Mouse (Mus musculus) heart, postnatal 4 days (tissue): ENCODE data around the gene Kcna10. TPM values are rescaled to one million over a fixed set of nuclear protein-coding genes. Genes with fewer than 3 reads are reported as not detected.

Experiments used
- DNase-seq: peaks from one replicate; pipeline ENCODE4 v3.0.0; 2021
- total RNA-seq, 2 experiments: library from RNA; stranded (reverse); gene quantifications; 2 replicates each; pipeline ENCODE4 v1.2.3; 2021

The Kcna10 gene
- not detected for total RNA-seq

GRCm38 (mm10) chr3:107182756-107183155 is at the start of gene Kcna10:
Gene Kcna10 (plus strand): TSS chr3:107183056.
- DNase-seq, result no peak

DNA sequence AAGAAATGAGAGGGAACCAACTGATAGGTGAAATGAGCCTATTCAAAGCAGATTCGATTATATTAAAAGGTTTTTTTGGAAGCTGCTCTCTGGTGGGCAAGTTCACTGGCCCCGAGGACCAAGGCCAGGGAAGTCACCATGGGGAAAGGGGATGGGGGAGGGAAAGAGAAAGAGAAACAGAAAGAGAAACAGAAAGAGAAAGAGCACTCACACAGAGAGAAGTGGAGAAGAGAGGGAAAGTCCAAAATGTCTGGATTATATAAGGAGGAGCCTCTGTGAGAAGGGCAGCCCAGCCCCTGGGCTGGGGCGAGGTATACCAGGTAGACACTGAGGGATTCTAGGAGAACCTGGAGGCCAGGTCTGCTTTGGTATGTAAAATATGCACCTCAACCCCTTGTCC is 48.4 kb upstream of the Kcna10 start:
- no peak for DNase-seq

DNA sequence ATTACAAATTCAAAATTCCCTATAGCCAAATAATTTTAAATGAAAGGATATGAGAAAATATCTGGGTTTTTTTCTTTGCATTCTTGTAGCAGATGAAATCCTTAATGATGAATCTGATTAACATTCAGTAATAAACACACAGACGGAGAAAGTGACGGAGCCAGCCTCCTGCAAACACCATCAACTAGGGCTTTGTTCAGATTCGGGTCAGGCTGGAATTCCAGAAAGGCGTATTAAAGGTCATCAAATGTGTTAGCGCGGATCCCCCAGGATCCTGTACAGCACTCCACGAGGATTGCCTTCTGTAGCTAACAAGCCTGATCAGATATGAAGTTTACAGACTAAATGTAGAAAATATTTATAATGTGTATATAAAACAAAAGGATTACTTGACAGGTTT is 35.7 kb upstream of the Kcna10 start:
- DNase-seq, result no peak

DNA sequence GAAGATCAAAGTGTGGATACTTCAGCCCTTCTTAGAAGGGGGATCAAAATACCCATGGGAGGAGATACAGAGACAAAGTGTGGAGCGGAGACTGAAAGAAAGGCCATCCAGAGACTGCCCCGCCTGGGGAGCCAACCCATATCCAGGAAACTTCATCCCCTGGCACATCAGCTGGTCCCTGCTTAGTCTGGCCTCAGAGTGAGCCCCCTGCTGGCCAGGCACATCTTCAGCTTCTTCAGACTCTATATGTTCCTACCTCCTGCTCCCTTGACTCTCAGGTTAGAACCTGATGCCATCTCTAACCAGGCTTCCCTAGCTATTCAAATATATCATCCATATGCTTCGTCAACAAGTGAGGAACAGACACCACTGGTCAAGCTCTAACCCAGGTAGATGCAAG is 33.9 kb upstream of the Kcna10 start:
- peak; percentile 48 for DNase-seq

DNA sequence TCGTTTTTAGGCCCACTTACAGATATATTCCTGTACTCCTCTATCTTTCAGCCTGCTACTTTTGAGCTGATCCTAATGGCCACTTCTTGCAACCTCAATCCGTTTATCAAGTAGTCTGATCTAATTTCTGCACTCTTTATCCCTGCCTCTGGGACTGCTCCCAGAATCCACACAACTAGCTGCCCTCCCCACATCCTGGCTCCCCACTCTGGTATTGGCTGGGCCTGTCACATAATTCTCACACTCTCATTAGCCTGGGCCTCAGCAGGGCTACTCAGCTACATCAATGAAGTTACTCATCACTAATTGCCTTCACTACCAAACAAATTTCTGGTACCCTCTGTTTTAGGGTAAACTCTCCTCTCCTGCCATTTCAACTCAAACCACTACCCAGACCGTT is 32.4 kb upstream of the Kcna10 start:
- DNase-seq, result no peak

- DNase-seq, result no peak
These were observed 31.9 kb upstream of the Kcna10 start for GRCm38 (mm10) chr3:107150872-107151540.

DNA sequence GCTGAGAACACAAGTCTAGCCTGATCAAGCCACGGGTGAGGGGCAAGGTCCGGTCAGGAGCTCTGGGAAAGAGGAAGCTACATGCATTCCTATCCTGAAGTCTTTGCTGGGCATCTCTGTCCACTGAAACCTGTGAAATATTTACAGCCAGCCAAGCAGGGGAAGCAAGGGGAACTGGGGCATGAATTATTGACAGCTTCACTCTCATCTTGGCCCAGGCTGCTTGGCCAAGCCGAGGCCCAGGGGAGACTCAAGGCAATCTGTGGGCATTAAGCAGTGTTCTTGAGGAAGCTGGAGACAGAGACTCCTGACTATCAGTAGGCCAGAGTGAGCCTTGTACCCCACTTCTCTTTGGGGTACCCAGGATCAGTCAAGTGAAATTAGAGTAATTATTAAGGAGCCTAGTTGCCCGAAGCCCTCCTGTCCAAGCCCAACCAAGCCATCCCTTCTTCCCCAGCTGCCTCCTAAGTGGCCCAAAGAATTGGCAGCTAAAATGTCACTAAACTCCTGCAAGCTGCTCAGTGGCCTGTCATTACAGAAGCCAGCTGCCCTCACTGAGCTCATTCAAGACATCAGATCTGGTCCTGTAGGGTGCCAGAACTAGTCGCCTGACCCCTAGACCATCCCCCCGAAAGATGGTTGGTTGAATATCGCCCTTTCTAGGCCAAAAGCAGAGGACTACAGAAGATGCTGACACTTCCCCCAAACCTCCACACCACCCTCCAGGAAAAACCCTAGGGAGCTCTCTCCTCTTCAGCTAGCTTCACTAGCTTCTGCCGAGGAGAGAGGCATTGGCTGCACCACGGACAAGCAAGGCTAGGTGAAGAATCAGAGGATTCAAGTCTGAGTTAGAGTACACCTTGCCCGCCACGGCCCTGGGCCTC is 28.8 kb upstream of the Kcna10 start:
- no peak for DNase-seq

DNA sequence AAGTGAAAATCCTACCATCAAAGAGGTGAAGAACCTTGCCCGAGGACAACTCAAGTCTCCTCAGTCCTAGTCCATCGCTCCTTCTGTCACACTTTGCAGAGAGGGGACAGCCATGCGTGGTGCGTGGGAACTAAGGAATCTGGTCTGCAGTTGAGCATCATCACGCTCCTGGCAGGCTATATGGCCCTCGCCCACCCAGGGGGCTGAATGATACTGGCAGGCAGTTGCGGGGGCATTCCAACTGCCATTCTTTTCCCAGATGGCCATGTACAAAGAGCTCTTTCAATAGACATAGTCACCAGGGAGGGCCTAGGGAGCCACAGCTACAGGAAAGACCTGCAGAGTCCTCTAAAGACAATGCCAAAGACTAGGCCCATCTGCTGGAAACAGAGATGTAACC is 24.0 kb upstream of the Kcna10 start:
- DNase-seq, result no peak

DNA sequence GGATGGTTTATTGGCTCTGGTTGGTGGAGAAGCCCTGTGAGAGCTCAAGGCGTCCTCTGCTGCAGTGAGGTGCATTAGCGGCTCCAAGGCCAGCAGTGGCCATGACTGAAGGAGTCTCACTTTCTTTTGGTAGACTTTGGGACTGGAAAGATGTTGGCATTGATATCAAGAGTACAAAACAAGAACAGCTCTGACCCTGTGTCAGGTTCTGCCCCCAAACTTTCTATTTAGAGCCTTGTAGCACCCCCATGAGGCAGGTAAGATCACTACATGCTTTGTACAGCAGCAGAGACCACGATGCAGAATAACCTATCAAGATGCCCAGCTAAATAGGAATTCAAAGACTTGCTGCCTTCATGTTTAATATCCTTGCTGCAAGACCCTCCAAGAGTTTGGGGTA is 23.4 kb upstream of the Kcna10 start:
- no peak for DNase-seq

DNA sequence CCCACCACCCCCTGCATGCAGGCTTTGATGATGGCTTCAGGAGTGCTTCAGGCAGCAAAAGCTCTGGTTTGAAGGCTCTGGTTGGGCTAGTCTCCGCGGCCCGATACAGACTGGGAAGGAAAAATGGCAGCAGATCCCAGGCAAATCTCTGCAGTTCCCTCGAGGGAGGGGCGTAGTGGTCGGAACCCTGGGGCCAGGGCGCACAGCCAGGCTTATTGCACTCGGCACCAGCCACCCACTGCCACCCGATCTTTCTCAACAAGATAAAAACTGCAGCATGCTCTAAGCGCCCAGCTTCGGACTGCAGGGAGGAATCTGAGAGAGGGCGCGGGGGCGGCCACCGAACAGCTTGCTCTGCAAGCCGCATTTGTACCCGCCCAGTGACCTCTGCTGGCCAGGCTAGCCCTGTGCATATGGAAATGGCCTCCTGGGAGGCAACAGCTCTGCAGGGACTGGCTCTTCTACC is 23.0 kb upstream of the Kcna10 start:
- DNase-seq, result peak; percentile 52

DNA sequence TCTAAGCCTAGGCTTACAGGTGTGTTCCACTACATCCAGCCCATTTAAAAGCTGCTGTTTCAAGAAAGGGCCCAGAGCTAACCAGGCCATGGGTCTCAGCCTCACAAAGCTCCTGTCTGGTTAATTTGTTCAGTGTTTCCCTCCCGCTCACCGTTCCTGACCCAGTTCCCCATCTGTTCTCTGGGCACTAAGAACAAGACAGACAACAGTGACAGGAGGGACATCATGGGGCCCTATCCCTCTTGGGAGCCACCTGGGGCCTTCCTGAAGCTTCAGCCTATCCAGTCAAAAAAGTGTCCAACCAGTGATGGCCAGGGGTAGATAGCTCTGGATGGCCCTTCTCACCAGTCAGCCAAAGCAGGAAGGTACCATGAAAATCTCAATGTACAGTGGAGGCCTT is 20.1 kb upstream of the Kcna10 start:
- DNase-seq, result no peak

DNA sequence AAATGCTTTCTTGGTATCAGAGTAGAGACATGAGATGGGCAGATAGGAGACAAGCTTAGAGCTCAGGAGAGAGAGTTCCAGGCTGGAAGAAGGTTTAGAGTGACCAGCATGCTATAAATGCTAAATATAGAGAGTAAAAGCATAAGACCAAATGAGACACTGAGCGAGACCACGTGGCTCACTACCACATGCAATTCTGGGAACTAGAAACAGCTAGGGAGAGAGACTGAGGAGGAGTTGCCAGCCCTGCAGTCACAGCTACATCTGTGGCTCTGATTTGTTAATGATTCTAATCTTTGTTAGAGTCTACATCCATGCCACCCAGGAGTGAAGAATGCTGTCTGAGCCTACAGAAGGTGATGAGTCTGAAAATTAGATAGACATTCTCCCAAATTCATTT is 13.3 kb upstream of the Kcna10 start:
- no peak for DNase-seq

DNA sequence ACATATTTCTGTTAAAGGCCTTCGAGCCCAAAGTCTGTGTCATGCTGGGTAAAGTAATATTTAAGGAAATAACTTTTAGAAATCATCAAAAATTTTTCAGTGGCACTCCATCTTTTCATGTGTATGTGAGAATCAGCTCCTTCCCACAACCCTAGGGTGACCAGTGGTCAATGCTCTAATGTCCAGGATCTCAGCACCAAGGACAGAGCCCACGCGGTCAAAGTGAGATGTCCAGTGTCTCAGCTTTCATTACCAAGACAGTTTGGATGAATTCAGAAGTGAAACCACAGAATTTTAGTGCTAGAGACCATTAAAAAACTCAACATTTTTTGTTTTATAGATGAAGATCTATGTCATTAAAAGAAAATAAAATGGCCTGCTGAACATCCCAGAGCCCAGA is 10.9 kb upstream of the Kcna10 start:
- no peak for DNase-seq

DNA sequence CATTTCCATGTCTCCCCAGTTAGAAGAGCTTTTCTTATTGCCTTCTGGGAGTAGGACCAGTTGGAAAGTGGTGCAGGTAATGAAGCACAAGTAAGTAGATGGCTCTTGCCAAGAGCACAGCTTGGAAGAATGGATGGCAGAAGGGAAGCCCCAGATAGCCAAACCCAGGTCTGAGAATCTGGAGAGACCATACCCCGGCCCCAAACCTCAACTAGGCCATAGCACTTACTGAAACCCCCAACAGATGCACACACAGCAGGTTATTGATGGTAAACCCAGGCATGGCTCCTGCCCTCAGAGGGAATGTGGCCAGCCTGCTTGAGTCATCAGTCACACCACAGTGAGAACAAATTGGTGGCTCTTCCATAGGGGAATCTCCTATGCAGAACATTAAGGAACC is 10.3 kb upstream of the Kcna10 start:
- no peak for DNase-seq

DNA sequence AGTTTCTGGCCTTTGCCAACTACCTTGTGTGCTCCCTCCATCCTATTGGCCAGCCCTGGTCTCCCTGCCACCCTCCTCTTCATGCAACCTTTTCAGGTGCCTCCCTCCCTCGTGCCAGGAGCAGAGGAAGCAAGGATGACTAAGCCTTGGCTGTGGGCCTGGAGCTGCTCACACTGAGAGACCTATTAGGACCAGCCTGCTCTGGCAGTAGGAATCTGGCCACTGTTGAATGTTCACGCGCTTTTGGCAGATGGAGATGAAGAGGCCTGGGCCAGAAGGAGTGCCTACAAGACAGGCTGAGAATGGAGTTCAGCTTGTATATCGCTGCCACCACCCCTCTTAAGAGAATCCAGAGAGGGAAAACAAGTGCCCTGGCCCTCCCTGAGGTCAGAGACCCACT is 7.4 kb upstream of the Kcna10 start:
- peak; percentile 64 for DNase-seq

DNA sequence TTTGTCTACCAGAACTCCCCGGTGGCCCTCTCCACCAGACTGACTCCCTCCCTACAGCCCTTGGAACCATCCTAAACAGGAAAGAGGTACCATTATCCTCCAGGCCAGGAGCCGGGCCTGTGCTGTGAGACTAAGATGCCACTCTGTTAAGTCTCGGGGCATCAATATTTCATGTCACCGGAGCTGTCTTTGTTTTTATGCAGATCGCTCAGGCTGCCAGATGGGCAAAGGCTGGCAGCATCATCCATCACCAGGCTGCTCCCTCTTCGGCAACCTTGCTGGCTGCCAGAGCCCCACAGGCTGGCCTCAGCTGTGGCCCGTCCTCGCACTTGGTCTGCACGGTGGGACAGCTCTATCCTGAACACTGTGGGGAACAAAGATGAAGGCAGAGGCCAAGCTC is 6.4 kb upstream of the Kcna10 start:
- DNase-seq, result no peak

DNA sequence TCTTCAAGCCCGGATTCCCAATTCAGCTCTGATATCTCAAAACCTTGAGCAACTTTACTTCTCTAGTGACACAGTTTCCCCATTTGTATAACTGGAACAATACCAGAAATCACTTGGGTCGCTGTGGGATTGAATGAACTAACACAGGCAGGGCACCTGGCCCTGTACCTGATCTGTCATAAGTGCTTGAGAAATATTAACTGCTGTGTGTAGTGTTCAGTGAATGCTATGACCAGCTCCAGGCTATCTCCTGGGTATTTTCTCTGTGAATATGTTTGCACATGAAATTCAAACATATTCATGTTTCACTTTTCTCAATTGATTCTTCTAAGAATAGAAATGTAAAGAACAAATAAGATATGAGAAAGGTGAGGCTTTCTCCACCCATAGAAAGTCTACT is 2.0 kb upstream of the Kcna10 start:
- no peak for DNase-seq

DNA sequence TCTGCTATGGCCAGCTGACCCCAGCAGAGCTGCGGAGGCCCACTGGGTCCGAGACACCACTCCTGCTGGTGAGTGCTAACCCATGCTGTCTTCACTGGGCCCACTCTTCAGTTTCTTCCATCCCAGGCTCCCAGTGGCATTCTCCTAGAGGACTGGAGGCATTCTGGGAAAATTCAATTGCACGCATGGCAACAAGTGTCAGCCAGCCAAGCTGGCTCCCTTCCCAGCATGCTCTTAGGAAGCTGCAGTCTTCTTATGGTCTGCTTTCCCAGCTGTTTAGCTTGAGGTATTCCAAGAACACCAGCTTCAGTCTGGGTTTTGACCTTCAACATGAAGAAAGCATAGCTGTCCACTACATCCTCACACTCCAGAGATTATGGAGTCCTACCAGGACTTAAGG is 322 bp downstream of the Kcna10 start:
- peak; percentile 68 for DNase-seq

- no peak for DNase-seq
These were observed 2.7 kb downstream of the Kcna10 start for GRCm38 (mm10) chr3:107185597-107185996.

- no peak for DNase-seq
These were observed 4.2 kb downstream of the Kcna10 start for GRCm38 (mm10) chr3:107187022-107187421.

DNA sequence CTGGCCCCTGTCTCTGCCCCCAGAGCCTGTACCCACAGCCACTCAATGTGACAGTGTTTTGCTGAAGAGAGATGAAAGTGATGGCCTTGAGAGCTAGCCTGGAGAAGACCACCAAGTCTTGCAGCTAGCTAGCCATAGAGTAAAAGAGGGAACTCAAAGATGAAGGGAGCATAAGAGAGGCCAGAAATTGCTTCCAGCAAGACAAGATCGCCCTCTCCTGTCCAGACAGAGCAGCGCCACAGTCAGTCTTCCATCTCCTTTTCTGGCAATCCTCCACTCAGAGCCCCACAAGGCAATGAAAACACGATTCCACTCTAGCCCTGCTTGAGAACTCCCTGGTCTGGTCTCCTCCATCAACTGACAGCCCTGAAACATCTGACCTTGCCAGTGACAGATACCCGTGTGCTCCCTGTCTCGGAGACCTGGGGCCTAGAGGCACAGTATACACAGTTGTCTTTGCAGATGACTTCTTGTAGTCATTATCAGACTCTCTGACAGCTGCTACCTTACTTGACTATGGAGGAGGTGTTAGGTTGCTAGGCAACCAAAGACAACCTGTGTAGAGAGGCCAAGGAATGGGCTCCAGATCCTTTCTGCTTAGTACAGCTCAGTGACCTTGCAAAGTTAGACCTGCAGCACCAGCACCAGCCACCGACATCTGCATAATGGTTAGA is 5.5 kb downstream of the Kcna10 start:
- DNase-seq, result peak; percentile 68

- no peak for DNase-seq
These were observed 18.7 kb downstream of the Kcna10 start for GRCm38 (mm10) chr3:107201310-107202180.
